ENCODE assay signal across 14 mouse cellular contexts in genomic region chr9:28937980-28938379, GRCm38 (mm10).
DNase-seq lines count a peak whose midpoint lies in the region; ATAC-seq and TF ChIP-seq lines count a peak whose summit lies in the region.
"Had no signal": no experiment of that assay in that cellular context is flagged by ENCODE, and none has a peak within 500 bp of the region (broad histone marks: within the 10 kb centered on the region; RNA-seq: fewer than 3 reads in every experiment).

No protein-coding gene starts in this region.

- peak; percentile 51; the same call in 1 of the 2 replicates for ATAC-seq in forebrain, postnatal 0 days
- no peak for ATAC-seq in midbrain, embryonic 14.5 days (ENCODE audit: low FRiP score, low TSS enrichment)
- no peak for ATAC-seq in midbrain, embryonic 15.5 days (replicated peaks)
- ATAC-seq: lung, postnatal 0 days had no signal

- no peak overlapping the region for H3K9ac ChIP-seq in forebrain, postnatal 0 days
- no peak overlapping the region for H3K9ac ChIP-seq in midbrain, embryonic 14.5 days (replicated peaks; ENCODE audit: low read length)
- H3K9ac ChIP-seq in midbrain, embryonic 15.5 days = no peak overlapping the region
- H3K9ac ChIP-seq: embryonic facial prominence, embryonic 15.5 days; limb, embryonic 12.5 days had no signal

- TF ChIP-seq CTCF in forebrain, postnatal 0 days (IDR thresholded peaks at IDR 0.05; ENCODE audit: low read depth) = peak; percentile 55

- peak; percentile 23 for DNase-seq in forebrain, postnatal 0 days
- DNase-seq in forebrain, embryonic 10.5 days (ENCODE audit: extremely low spot score, low spot score) = no peak
- DNase-seq in midbrain, embryonic 14.5 days = peak; percentile 48
- peak; percentile 21 to 30 for DNase-seq in frontal cortex, postnatal 36 days (ENCODE audit: low spot score in 2 of 2)
- DNase-seq in right cerebral cortex, postnatal 14 days = peak; percentile 38
- no peak for DNase-seq in lung, adult 18-20 months
- no peak for DNase-seq in kidney, adult 11 months
- DNase-seq: gastrocnemius, adult 2 months; kidney, adult 2 months had no signal

- H3K4me2 ChIP-seq in forebrain, postnatal 0 days (ENCODE audit: low read depth) = no peak overlapping the region
- no peak overlapping the region for H3K4me2 ChIP-seq in midbrain, embryonic 14.5 days (ENCODE audit: low read length)
- no peak overlapping the region for H3K4me2 ChIP-seq in midbrain, embryonic 15.5 days
- H3K4me2 ChIP-seq: embryonic facial prominence, embryonic 15.5 days; limb, embryonic 12.5 days had no signal

- H3K4me1 ChIP-seq in forebrain, postnatal 0 days (ENCODE audit: insufficient read depth) = no peaks in the 10 kb centered on the region
- H3K4me1 ChIP-seq in forebrain, embryonic 10.5 days = no peaks in the 10 kb centered on the region
- no peaks in the 10 kb centered on the region for H3K4me1 ChIP-seq in midbrain, embryonic 14.5 days (ENCODE audit: control insufficient read depth, insufficient read depth, low read length)
- H3K4me1 ChIP-seq in midbrain, embryonic 15.5 days = no peaks in the 10 kb centered on the region
- H3K4me1 ChIP-seq: embryonic facial prominence, embryonic 15.5 days; limb, embryonic 12.5 days had no signal

- H3K9me3 ChIP-seq in forebrain, postnatal 0 days (ENCODE audit: low read length) = no peaks in the 10 kb centered on the region
- no peaks in the 10 kb centered on the region for H3K9me3 ChIP-seq in forebrain, embryonic 10.5 days
- H3K9me3 ChIP-seq in midbrain, embryonic 14.5 days (ENCODE audit: control insufficient read depth, low read length) = no peaks in the 10 kb centered on the region
- no peaks in the 10 kb centered on the region for H3K9me3 ChIP-seq in midbrain, embryonic 15.5 days
- H3K9me3 ChIP-seq: embryonic facial prominence, embryonic 15.5 days had no signal

- H3K36me3 ChIP-seq in forebrain, postnatal 0 days (ENCODE audit: insufficient read depth) = no peaks in the 10 kb centered on the region
- no peaks in the 10 kb centered on the region for H3K36me3 ChIP-seq in forebrain, embryonic 10.5 days (replicated peaks)
- H3K36me3 ChIP-seq in midbrain, embryonic 14.5 days (ENCODE audit: control insufficient read depth, insufficient read depth, low read length) = no peaks in the 10 kb centered on the region
- no peaks in the 10 kb centered on the region for H3K36me3 ChIP-seq in midbrain, embryonic 15.5 days (replicated peaks)
- H3K36me3 ChIP-seq: embryonic facial prominence, embryonic 15.5 days; limb, embryonic 12.5 days had no signal

- 73% methylated on average over 2 of the region's 2 CpGs for WGBS in forebrain, postnatal 0 days
- 70% methylated on average over 2 of the region's 2 CpGs for WGBS in forebrain, embryonic 10.5 days
- 78% methylated on average over 2 of the region's 2 CpGs for WGBS in midbrain, embryonic 14.5 days
- 66% methylated on average over 2 of the region's 2 CpGs for WGBS in midbrain, embryonic 15.5 days

- no peaks in the 10 kb centered on the region for H3K27me3 ChIP-seq in forebrain, postnatal 0 days (ENCODE audit: insufficient read depth, low read length)
- H3K27me3 ChIP-seq in forebrain, embryonic 10.5 days (ENCODE audit: poor library complexity, severe bottlenecking) = no peaks in the 10 kb centered on the region
- no peaks in the 10 kb centered on the region for H3K27me3 ChIP-seq in midbrain, embryonic 14.5 days (ENCODE audit: control insufficient read depth, insufficient read depth, low read length)
- no peaks in the 10 kb centered on the region for H3K27me3 ChIP-seq in midbrain, embryonic 15.5 days (replicated peaks)
- H3K27me3 ChIP-seq: embryonic facial prominence, embryonic 15.5 days; limb, embryonic 12.5 days had no signal

- H3K27ac ChIP-seq in forebrain, postnatal 0 days (ENCODE audit: low read depth, low read length) = no peak overlapping the region
- no peak overlapping the region for H3K27ac ChIP-seq in forebrain, embryonic 10.5 days
- H3K27ac ChIP-seq in midbrain, embryonic 14.5 days (replicated peaks; ENCODE audit: low read depth, low read length) = no peak overlapping the region
- H3K27ac ChIP-seq in midbrain, embryonic 15.5 days = no peak overlapping the region
- H3K27ac ChIP-seq: embryonic facial prominence, embryonic 15.5 days; gastrocnemius, adult 2 months; limb, embryonic 12.5 days had no signal

- H3K4me3 ChIP-seq in forebrain, postnatal 0 days (ENCODE audit: low read depth, low read length) = no peak overlapping the region
- H3K4me3 ChIP-seq in forebrain, embryonic 10.5 days = no peak overlapping the region
- H3K4me3 ChIP-seq in midbrain, embryonic 14.5 days (replicated peaks; ENCODE audit: low read depth, low read length) = no peak overlapping the region
- no peak overlapping the region for H3K4me3 ChIP-seq in midbrain, embryonic 15.5 days
- H3K4me3 ChIP-seq: embryonic facial prominence, embryonic 15.5 days; gastrocnemius, adult 2 months; limb, embryonic 12.5 days; myocyte had no signal

Comparison
In these comparisons a context has a peak if more than half of its experiments do, and no peak if none do; other contexts are left out.
1. DNase-seq: peak in forebrain, postnatal 0 days (single experiment), midbrain, embryonic 14.5 days (single experiment), frontal cortex, postnatal 36 days (2 of 2) and right cerebral cortex, postnatal 14 days (single experiment); none in forebrain, embryonic 10.5 days (single experiment), lung, adult 18-20 months (0 of 2) and kidney, adult 11 months (single experiment).